Mouse (Mus musculus) brown adipose tissue, adult 24 weeks (tissue): ENCODE measurements around the gene Lrp10. TPM values are rescaled to one million over a fixed set of nuclear protein-coding genes. Genes with fewer than 3 reads are reported as not detected.

ENCODE experiments used
- H3K27ac ChIP-seq: fragments of 200-500 bp; replicated peaks from 2 replicates; pipeline ENCODE4 v1.5.1; 2012; ENCODE audit warnings: low read depth, mild to moderate bottlenecking, low read length
- H3K4me1 ChIP-seq: fragments of 200-500 bp; 2 replicates; pipeline ENCODE4 v1.6.1; 2012; ENCODE audit warnings: low read length, mixed read lengths; ENCODE audit not compliant: control insufficient read depth, insufficient read depth, insufficient read length
- H3K4me3 ChIP-seq: fragments of 200-500 bp; 2 replicates; pipeline ENCODE4 v1.5.1; 2012; ENCODE audit warnings: low read depth, mild to moderate bottlenecking, low read length, moderate library complexity; ENCODE audit not compliant: insufficient read depth
- polyA plus RNA-seq: library from polyadenylated mRNA; stranded (reverse); fragments of >200 nt; gene quantifications from 2 replicates; pipeline ENCODE4 v1.2.4, GENCODE M21; 2012; ENCODE audit not compliant: missing spikeins, insufficient read depth, insufficient read length

Lrp10 gene
- polyA plus RNA-seq, 1 experiment, result 36.5 TPM

GRCm38 (mm10) chr14:54445476-54445875 lies 18.5 kb upstream of the Lrp10 start:
- Histone ChIP-seq H3K4me1 (no peaks in the 10 kb centered on the region), H3K4me3 (no peak overlapping the region), H3K27ac (no peak overlapping the region)

- Histone ChIP-seq H3K27ac (no peak overlapping the region), H3K4me1 (no peaks in the 10 kb centered on the region), H3K4me3 (no peak overlapping the region)
These were observed 10.4 kb upstream of the Lrp10 start for GRCm38 (mm10) chr14:54453566-54453965.

GRCm38 (mm10) chr14:54454669-54455528 lies 9.0 kb upstream of the Lrp10 start:
- Histone ChIP-seq H3K4me3 (no peak overlapping the region), H3K27ac (no peak overlapping the region), H3K4me1 (no peaks in the 10 kb centered on the region)

- no peak overlapping the region for H3K4me3 ChIP-seq
- no peaks in the 10 kb centered on the region for H3K4me1 ChIP-seq
These were observed 5.9 kb upstream of the Lrp10 start for GRCm38 (mm10) chr14:54457907-54458569.

GRCm38 (mm10) chr14:54462146-54462545 lies 1.8 kb upstream of the Lrp10 start:
- Histone ChIP-seq H3K4me3 (no peak overlapping the region), H3K27ac (no peak overlapping the region), H3K4me1 (no peaks in the 10 kb centered on the region)

More at GRCm38 (mm10) chr14:54457907-54458569, 5.9 kb upstream of the Lrp10 start:
- no peak overlapping the region for H3K27ac ChIP-seq

- Histone ChIP-seq H3K4me3 (peak overlapping the region; percentile 91), H3K4me1 (no peaks in the 10 kb centered on the region), H3K27ac (peak overlapping the region; percentile 77)
These were observed 604 bp upstream of the Lrp10 start for GRCm38 (mm10) chr14:54463108-54463958.

GRCm38 (mm10) chr14:54464293-54465005 lies 512 bp downstream of the Lrp10 start:
- no peaks in the 10 kb centered on the region for H3K4me1 ChIP-seq
- peak overlapping the region; percentile 49 for H3K27ac ChIP-seq
- H3K4me3 ChIP-seq, result peak overlapping the region; percentile 91

GRCm38 (mm10) chr14:54471467-54471866 lies 7.5 kb downstream of the Lrp10 start:
- Histone ChIP-seq H3K4me1 (peaks cover 2% of the 10 kb centered on the region), H3K27ac (no peak overlapping the region), H3K4me3 (no peak overlapping the region)

- H3K27ac ChIP-seq, result no peak overlapping the region
- no peak overlapping the region for H3K4me3 ChIP-seq
- H3K4me1 ChIP-seq, result peaks cover 2% of the 10 kb centered on the region
These were observed 8.7 kb downstream of the Lrp10 start for GRCm38 (mm10) chr14:54472671-54473070.

GRCm38 (mm10) chr14:54474744-54475143 lies 10.8 kb downstream of the Lrp10 start:
- Histone ChIP-seq H3K27ac (no peak overlapping the region), H3K4me1 (peaks cover 2% of the 10 kb centered on the region), H3K4me3 (no peak overlapping the region)

GRCm38 (mm10) chr14:54475941-54476844 lies 12.3 kb downstream of the Lrp10 start, which contains the start of gene Rem2:
Rem2 (plus strand) TSS chr14:54476100.
- Histone ChIP-seq H3K27ac (no peak within 1 kb of the TSS), H3K4me3 (peak within 1 kb of the TSS; percentile 30)

GRCm38 (mm10) chr14:54477172-54477909 lies 13.4 kb downstream of the Lrp10 start:
- H3K27ac ChIP-seq, result no peak overlapping the region
- H3K4me1 ChIP-seq, result peaks cover 2% of the 10 kb centered on the region
- no peak overlapping the region for H3K4me3 ChIP-seq

More at GRCm38 (mm10) chr14:54475941-54476844, 12.3 kb downstream of the Lrp10 start, which contains the start of gene Rem2:
- peaks cover 2% of the 10 kb centered on the region for H3K4me1 ChIP-seq

GRCm38 (mm10) chr14:54479451-54479920 lies 15.5 kb downstream of the Lrp10 start:
- Histone ChIP-seq H3K4me3 (0 out of 2 replicates have a peak overlapping the region, but pooled peaks have one; percentile 11), H3K4me1 (peaks cover 2% of the 10 kb centered on the region), H3K27ac (no peak overlapping the region)
